Mouse (Mus musculus) brain, embryonic 14.5 days (tissue): ENCODE measurements around the gene Il10.

Source experiments
- CTCF ChIP-seq: fragments of 200-500 bp; IDR thresholded peaks from 2 replicates; pipeline ENCODE4 v1.5.1; 2012; ENCODE audit warnings: inconsistent platforms, mild to moderate bottlenecking, moderate library complexity, borderline replicate concordance; ENCODE audit not compliant: insufficient read depth, insufficient read length; ENCODE audit errors: extremely low read depth
- POLR2A ChIP-seq: fragments of 200-500 bp; IDR thresholded peaks from 2 replicates; pipeline ENCODE4 v1.6.1; 2012; ENCODE audit warnings: mild to moderate bottlenecking, inconsistent platforms, borderline replicate concordance; ENCODE audit not compliant: poor library complexity, insufficient read depth, insufficient read length, severe bottlenecking; ENCODE audit errors: extremely low read depth

- TF ChIP-seq CTCF (no peak), POLR2A (no peak)
Observed at GRCm38 (mm10) chr1:131019492-131020098, at the start of gene Il10.
